Mouse (Mus musculus) small intestine, adult 2 months (tissue): ENCODE measurements at regions not wholly inside any gene's neighbourhood (a gene's known extent, or its start where the extent isn't known, plus 50 kb on each side); places are given as distances from the start of the nearest gene placed in this dataset.

Source experiments
- CTCF ChIP-seq: fragments of 200-500 bp; IDR thresholded peaks from 2 replicates; pipeline ENCODE4 v1.5.1; 2012; ENCODE audit warnings: low read depth, mild to moderate bottlenecking, control low read depth, inconsistent platforms, low read length, moderate library complexity, mixed read lengths; ENCODE audit not compliant: insufficient replicate concordance, insufficient read length; ENCODE audit errors: extremely low read depth
- POLR2A ChIP-seq: fragments of 200-500 bp; IDR thresholded peaks from 2 replicates; pipeline ENCODE4 v1.6.1; 2012; ENCODE audit warnings: low read depth, mild to moderate bottlenecking, control low read depth, inconsistent platforms, low read length, moderate library complexity

GRCm38 (mm10) chr6:31075209-31075571 is 116.3 kb upstream of the Klf14 start:
- no peak for TF ChIP-seq CTCF
- no peak for TF ChIP-seq POLR2A
